Mouse (Mus musculus) adrenal gland, postnatal 14 days (tissue): ENCODE measurements around the gene Gm21738. TPM values are rescaled to one million over a fixed set of nuclear protein-coding genes. Genes with fewer than 3 reads are reported as not detected.
"Not testable (repeated sequence)": the region's sequence is repeated elsewhere in the genome, so short reads cannot be mapped to it uniquely, and the experiment has no call there.

Source experiments
- DNase-seq: peaks from one replicate; pipeline ENCODE4 v3.0.0; 2021; ENCODE audit warnings: mixed read lengths
- long read RNA-seq, 2 experiments: library from polyadenylated mRNA; stranded (forward); transcript quantifications; one replicate each; pipeline ENCODE4 v2.0.0; 2021
- total RNA-seq: library from RNA; stranded (reverse); gene quantifications from 2 replicates; pipeline ENCODE4 v1.2.3, GENCODE M21; 2021

Gm21738 gene
- 2.4 TPM in 1 of 2 replicates, not detected in the other for total RNA-seq
- long read RNA-seq, experiment 1, result 0 reads
- long read RNA-seq, experiment 2, result 0 reads

DNA sequence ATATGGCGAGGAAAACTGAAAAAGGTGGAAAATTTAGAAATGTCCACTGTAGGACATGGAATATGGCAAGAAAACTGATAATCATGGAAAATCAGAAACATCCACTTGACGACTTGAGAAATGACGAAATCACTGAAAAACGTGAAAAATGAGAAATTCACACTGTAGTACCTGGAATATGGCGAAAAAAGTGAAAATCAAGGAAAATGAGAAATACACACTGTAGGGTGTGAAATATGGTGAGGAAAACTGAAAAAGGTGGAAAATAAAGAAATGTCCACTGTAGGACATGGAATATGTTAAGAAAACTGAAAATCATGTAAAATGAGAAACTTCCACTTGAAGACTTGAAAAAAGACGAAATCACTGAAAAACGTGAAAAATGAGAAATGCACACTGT lies at the start of gene Gm21738:
TSS of gene Gm21738 (minus strand) at position 101 of the 400 bp plus-strand sequence.
- DNase-seq, result not testable (repeated sequence)

DNA sequence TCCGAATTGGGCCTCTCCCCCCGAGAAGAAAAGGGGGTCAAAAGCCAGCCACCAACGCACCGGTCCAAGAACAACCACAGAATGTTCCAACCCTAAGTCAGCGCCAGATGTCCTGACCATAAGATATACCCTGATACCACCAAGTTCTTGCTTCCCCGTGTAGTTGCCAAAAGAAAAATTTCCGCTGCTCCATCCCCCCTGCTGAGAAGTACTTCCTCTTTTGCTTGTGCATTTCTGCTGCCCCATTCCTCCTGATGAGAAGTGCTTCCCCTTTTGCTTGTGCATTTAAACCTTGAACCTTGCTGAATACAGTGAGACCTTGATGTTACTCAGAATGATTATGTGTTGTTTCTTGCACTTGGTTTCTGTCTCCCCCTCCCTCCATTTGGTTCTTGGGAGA lies 35.0 kb downstream of the Gm21738 start:
- DNase-seq, result not testable (repeated sequence)

Other genes starting within 250 kb of the Gm21738 start
- not detected in 2 replicates for gene Gm2244, start 131.0 kb upstream of the Gm21738 start, total RNA-seq
- 1.9 and 2.1 TPM in 2 replicates for gene Gm2237, start 166.2 kb upstream of the Gm21738 start, total RNA-seq
- gene Gm5458, start 183.7 kb upstream of the Gm21738 start, total RNA-seq, result not detected in 2 replicates